Mouse (Mus musculus) forebrain, embryonic 12.5 days (tissue): ENCODE measurements at regions not wholly inside any gene's neighbourhood (a gene's known extent, or its start where the extent isn't known, plus 50 kb on each side); places are given as distances from the start of the nearest gene placed in this dataset.
"Not testable (repeated sequence)": the region's sequence is repeated elsewhere in the genome, so short reads cannot be mapped to it uniquely, and the experiment has no call there.

Source experiments
- ATAC-seq: fragments of 200-750 bp; cut with Nextera tagmentation; 2 replicates; pipeline ENCODE4 v1.8.0; 2017; ENCODE audit warnings: moderate TSS enrichment; ENCODE audit not compliant: low FRiP score
- H3K27ac ChIP-seq: fragments of 300-500 bp; sonication (generic); 2 replicates; pipeline ENCODE4 v1.5.1; 2016; ENCODE audit warnings: mild to moderate bottlenecking
- H3K27me3 ChIP-seq: fragments of 300-500 bp; sonication (generic); 2 replicates; pipeline ENCODE4 v1.6.1; 2016; ENCODE audit warnings: mild to moderate bottlenecking
- H3K36me3 ChIP-seq: fragments of 300-500 bp; sonication (generic); replicated peaks from 2 replicates; pipeline ENCODE4 v1.6.1; 2016; ENCODE audit warnings: mild to moderate bottlenecking
- H3K4me1 ChIP-seq: fragments of 300-500 bp; sonication (generic); 2 replicates; pipeline ENCODE4 v1.6.1; 2016
- H3K4me2 ChIP-seq: fragments of 300-500 bp; sonication (generic); 2 replicates; pipeline ENCODE4 v1.6.1; 2016; ENCODE audit warnings: mild to moderate bottlenecking, moderate library complexity
- H3K4me3 ChIP-seq: fragments of 300-500 bp; sonication (generic); replicated peaks from 2 replicates; pipeline ENCODE4 v1.5.1; 2016; ENCODE audit warnings: mild to moderate bottlenecking
- H3K9ac ChIP-seq: fragments of 300-500 bp; sonication (generic); 2 replicates; pipeline ENCODE4 v1.6.1; 2016; ENCODE audit warnings: mild to moderate bottlenecking
- H3K9me3 ChIP-seq: fragments of 300-500 bp; sonication (generic); 2 replicates; pipeline ENCODE4 v1.6.1; 2016
- WGBS: fragments of 180-500 bp; shearing (Covaris S2); methylation state at CpG from one replicate; pipeline ENCODE4 v1.1.7; 2016; 5-methylcytosine and 5-hydroxymethylcytosine counted together

GRCm38 (mm10) chr10:20838685-20839425 lies 113.5 kb upstream of the Ahi1 start:
- H3K27me3 ChIP-seq = no peaks in the 10 kb centered on the region
- no peak for ATAC-seq
- no peak overlapping the region for H3K27ac ChIP-seq
- H3K9me3 ChIP-seq = no peaks in the 10 kb centered on the region
- H3K4me2 ChIP-seq = no peak overlapping the region
- H3K4me3 ChIP-seq = no peak overlapping the region
- peaks cover 11% of the 10 kb centered on the region for H3K4me1 ChIP-seq
- WGBS = 81% methylated on average over 8 of the region's 8 CpGs
- H3K9ac ChIP-seq = no peak overlapping the region
- no peaks in the 10 kb centered on the region for H3K36me3 ChIP-seq

GRCm38 (mm10) chr10:20836816-20837215 lies 111.9 kb upstream of the Pde7b start:
- H3K36me3 ChIP-seq, H3K27me3 ChIP-seq, H3K27ac ChIP-seq, H3K9ac ChIP-seq, H3K4me2 ChIP-seq, H3K4me1 ChIP-seq, ATAC-seq, H3K4me3 ChIP-seq, H3K9me3 ChIP-seq: not testable (repeated sequence)
- WGBS = 63% methylated on average over 4 of the region's 4 CpGs

- Histone ChIP-seq H3K4me3 (no peak overlapping the region), H3K36me3 (no peaks in the 10 kb centered on the region), H3K9ac (no peak overlapping the region), H3K4me1 (no peaks in the 10 kb centered on the region), H3K27me3 (no peaks in the 10 kb centered on the region), H3K27ac (no peak overlapping the region), H3K9me3 (no peaks in the 10 kb centered on the region), H3K4me2 (no peak overlapping the region)
- 91% methylated on average over 11 of the region's 11 CpGs for WGBS
- no peak for ATAC-seq
Measured at GRCm38 (mm10) chr10:20834806-20835575, 110.1 kb upstream of the Pde7b start.

DNA sequence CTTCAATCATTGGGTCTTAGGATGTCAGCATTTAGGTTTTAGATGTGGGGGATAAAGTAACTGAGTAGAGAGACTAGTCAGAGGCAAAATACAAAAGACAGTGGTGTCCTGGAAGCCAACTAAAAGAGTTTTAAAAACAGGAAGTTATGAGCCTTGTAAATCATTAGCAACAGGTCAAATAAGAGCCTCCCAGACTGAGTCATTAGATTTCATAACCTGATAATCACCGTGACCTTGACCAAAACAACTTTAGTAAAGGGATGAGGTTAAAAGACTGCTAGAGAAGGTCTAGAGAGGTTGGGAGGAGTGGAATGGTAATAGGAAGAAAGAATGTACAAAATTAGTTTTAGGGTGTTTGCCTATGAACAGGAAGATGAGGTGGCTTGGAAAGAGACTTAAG lies 103.4 kb upstream of the Pde7b start:
- H3K9ac ChIP-seq = no peak overlapping the region
- ATAC-seq = no peak
- no peaks in the 10 kb centered on the region for H3K4me1 ChIP-seq
- no peak overlapping the region for H3K4me2 ChIP-seq
- H3K9me3 ChIP-seq = no peaks in the 10 kb centered on the region
- no peak overlapping the region for H3K4me3 ChIP-seq
- WGBS = 86% methylated on average over 1 of the region's 1 CpGs
- no peaks in the 10 kb centered on the region for H3K36me3 ChIP-seq
- no peaks in the 10 kb centered on the region for H3K27me3 ChIP-seq
- no peak overlapping the region for H3K27ac ChIP-seq

- no peaks in the 10 kb centered on the region for H3K36me3 ChIP-seq
- H3K4me1 ChIP-seq = no peaks in the 10 kb centered on the region
- H3K4me3 ChIP-seq = no peak overlapping the region
- ATAC-seq = no peak
- no peaks in the 10 kb centered on the region for H3K9me3 ChIP-seq
- H3K27me3 ChIP-seq = no peaks in the 10 kb centered on the region
- no peak overlapping the region for H3K9ac ChIP-seq
- no peak overlapping the region for H3K27ac ChIP-seq
- no peak overlapping the region for H3K4me2 ChIP-seq
Measured at GRCm38 (mm10) chr10:20827473-20827872, 102.6 kb upstream of the Pde7b start.

GRCm38 (mm10) chr10:20818548-20818947 lies 93.7 kb upstream of the Pde7b start:
- H3K4me1 ChIP-seq = no peaks in the 10 kb centered on the region
- H3K4me2 ChIP-seq = no peak overlapping the region
- no peak overlapping the region for H3K27ac ChIP-seq
- no peak overlapping the region for H3K4me3 ChIP-seq
- ATAC-seq = no peak
- H3K27me3 ChIP-seq = no peaks in the 10 kb centered on the region
- H3K9ac ChIP-seq = no peak overlapping the region
- no peaks in the 10 kb centered on the region for H3K9me3 ChIP-seq
- H3K36me3 ChIP-seq = no peaks in the 10 kb centered on the region
- WGBS = 79% methylated on average over 4 of the region's 4 CpGs

DNA sequence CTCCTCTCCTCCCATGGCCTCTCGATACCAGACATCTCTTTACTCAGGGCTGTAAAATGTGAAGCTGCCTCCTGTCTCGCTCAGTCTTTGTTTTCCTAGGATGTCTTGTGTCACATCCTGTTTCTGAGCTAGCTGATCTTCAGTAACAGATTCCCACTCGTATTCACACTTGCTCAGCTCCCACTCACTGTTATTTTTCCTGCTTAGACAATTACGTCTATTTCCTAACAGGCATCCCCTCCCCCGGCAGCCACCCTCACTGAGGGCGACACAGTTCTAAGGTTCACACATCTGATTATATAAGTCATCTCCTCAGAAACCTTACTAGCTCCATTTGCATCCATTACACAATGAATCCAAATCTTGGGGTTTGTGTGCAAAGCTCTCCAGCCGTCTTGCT lies 74.9 kb upstream of the Pde7b start:
- H3K36me3 ChIP-seq = no peaks in the 10 kb centered on the region
- H3K4me3 ChIP-seq = no peak overlapping the region
- H3K4me2 ChIP-seq = no peak overlapping the region
- H3K27ac ChIP-seq = no peak overlapping the region
- no peaks in the 10 kb centered on the region for H3K4me1 ChIP-seq
- H3K9me3 ChIP-seq = no peaks in the 10 kb centered on the region
- no peak overlapping the region for H3K9ac ChIP-seq
- 83% methylated on average over 7 of the region's 7 CpGs for WGBS
- no peaks in the 10 kb centered on the region for H3K27me3 ChIP-seq
- no peak for ATAC-seq

- WGBS = 90% methylated on average over 2 of the region's 2 CpGs
- H3K4me2 ChIP-seq = no peak overlapping the region
- no peak overlapping the region for H3K27ac ChIP-seq
- no peaks in the 10 kb centered on the region for H3K4me1 ChIP-seq
- no peaks in the 10 kb centered on the region for H3K27me3 ChIP-seq
- H3K9ac ChIP-seq = no peak overlapping the region
- no peak overlapping the region for H3K4me3 ChIP-seq
- no peaks in the 10 kb centered on the region for H3K36me3 ChIP-seq
- no peaks in the 10 kb centered on the region for H3K9me3 ChIP-seq
- ATAC-seq = no peak
Measured at GRCm38 (mm10) chr10:20798400-20798799, 73.5 kb upstream of the Pde7b start.

- no peak overlapping the region for H3K27ac ChIP-seq
- WGBS = 92% methylated on average over 6 of the region's 6 CpGs
- no peaks in the 10 kb centered on the region for H3K36me3 ChIP-seq
- no peak overlapping the region for H3K9ac ChIP-seq
- H3K4me3 ChIP-seq = no peak overlapping the region
- H3K4me2 ChIP-seq = no peak overlapping the region
- no peaks in the 10 kb centered on the region for H3K27me3 ChIP-seq
- no peak for ATAC-seq
- H3K9me3 ChIP-seq = no peaks in the 10 kb centered on the region
- no peaks in the 10 kb centered on the region for H3K4me1 ChIP-seq
Measured at GRCm38 (mm10) chr10:20793956-20794355, 69.1 kb upstream of the Pde7b start.

DNA sequence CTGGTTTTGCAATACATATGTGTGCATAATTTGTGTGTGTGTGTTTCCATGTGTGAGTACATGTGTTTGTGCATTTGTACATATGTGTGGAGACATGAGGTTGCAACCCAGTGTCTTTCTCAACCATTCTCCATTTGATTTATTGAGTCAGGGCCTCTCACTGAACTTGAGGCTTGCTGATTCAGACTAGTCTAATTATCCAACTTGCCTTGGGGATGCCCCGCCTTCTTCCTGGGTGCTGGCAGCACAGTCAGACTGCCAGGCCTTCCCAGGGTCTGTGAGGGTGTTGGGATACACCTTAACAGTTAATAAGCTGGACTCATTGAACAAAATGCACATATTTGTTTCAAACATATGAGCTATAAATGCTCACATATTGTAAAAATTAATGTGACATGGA lies 56.1 kb upstream of the Pde7b start:
- H3K27ac ChIP-seq = no peak overlapping the region
- no peaks in the 10 kb centered on the region for H3K27me3 ChIP-seq
- H3K9ac ChIP-seq = no peak overlapping the region
- no peaks in the 10 kb centered on the region for H3K4me1 ChIP-seq
- H3K4me3 ChIP-seq = no peak overlapping the region
- no peak overlapping the region for H3K4me2 ChIP-seq
- H3K36me3 ChIP-seq = no peaks in the 10 kb centered on the region
- WGBS = 88% methylated on average over 1 of the region's 1 CpGs
- H3K9me3 ChIP-seq = no peaks in the 10 kb centered on the region
- no peak for ATAC-seq

- H3K36me3 ChIP-seq = no peaks in the 10 kb centered on the region
- H3K9me3 ChIP-seq = no peaks in the 10 kb centered on the region
- H3K4me2 ChIP-seq = no peak overlapping the region
- 79% methylated on average over 11 of the region's 11 CpGs for WGBS
- no peaks in the 10 kb centered on the region for H3K27me3 ChIP-seq
- no peak overlapping the region for H3K27ac ChIP-seq
- no peak for ATAC-seq
- H3K4me1 ChIP-seq = no peaks in the 10 kb centered on the region
- H3K9ac ChIP-seq = no peak overlapping the region
- H3K4me3 ChIP-seq = no peak overlapping the region
Measured at GRCm38 (mm10) chr10:20776640-20777413, 51.9 kb upstream of the Pde7b start.

DNA sequence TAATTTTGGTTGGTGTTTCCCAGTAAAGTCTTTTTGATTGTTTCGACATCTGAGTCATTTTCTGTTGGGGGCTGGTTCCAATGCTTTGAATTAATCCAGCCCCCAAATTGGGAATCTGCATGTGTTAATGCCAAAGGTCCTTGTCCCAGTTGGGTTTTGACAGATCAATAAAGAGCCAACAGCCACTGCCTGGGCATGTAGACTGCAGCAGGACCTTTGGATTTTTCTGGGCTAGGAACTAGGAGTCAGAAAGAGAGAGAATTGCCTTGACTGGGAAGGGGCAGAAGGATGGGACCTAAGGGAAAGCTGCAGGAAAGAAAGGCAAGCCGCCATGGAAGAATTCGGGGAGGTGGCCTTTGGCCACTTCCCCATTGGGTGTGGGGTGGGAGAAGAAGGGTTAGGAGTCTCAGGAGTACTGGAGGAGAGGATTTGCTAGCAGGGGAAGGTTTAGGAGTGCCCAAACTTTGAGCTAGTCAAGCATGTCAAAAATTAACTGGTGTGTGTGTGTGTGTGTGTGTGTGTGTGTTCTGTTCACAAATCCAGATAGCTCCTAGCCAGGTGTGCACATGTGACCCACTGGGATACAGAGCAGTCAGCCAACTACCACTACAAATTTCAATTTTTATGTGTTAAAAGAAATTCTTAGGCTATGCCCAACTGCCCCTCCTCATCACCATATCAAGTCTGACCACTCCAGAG lies 51.0 kb upstream of the Pde7b start:
- H3K4me1 ChIP-seq = no peaks in the 10 kb centered on the region
- H3K27ac ChIP-seq = no peak overlapping the region
- no peak overlapping the region for H3K9ac ChIP-seq

More for the DNA sequence above, 51.0 kb upstream of the Pde7b start:
- no peak for ATAC-seq
- H3K9me3 ChIP-seq = no peaks in the 10 kb centered on the region
- no peaks in the 10 kb centered on the region for H3K27me3 ChIP-seq
- H3K4me2 ChIP-seq = no peak overlapping the region
- WGBS = 91% methylated on average over 3 of the region's 3 CpGs
- no peak overlapping the region for H3K4me3 ChIP-seq
- no peaks in the 10 kb centered on the region for H3K36me3 ChIP-seq
